Mouse (Mus musculus) embryonic fibroblast, embryonic 13.5 days (primary cell): ENCODE measurements around the gene Tlnrd1. TPM values are rescaled to one million over a fixed set of nuclear protein-coding genes. Genes with fewer than 3 reads are reported as not detected.
A peak's percentile ranks its signal among the peaks of the same experiment; 100 is the strongest.

Experiments used
- H3K27ac ChIP-seq: 2 replicates; pipeline ENCODE4 v1.5.1; 2012; ENCODE audit warnings: low read length, control low read depth, inconsistent platforms; ENCODE audit not compliant: insufficient read depth
- H3K4me1 ChIP-seq: 2 replicates; pipeline ENCODE4 v1.6.1; 2011; ENCODE audit warnings: low read length; ENCODE audit not compliant: control insufficient read depth, insufficient read depth
- H3K4me3 ChIP-seq: 2 replicates; pipeline ENCODE4 v1.5.1; 2011; ENCODE audit warnings: mild to moderate bottlenecking, control low read depth, low read length; ENCODE audit not compliant: insufficient read depth
- CTCF ChIP-seq: IDR thresholded peaks from 2 replicates; pipeline ENCODE4 v1.5.1; 2011; ENCODE audit warnings: mild to moderate bottlenecking, control low read depth, low read length, moderate library complexity, borderline replicate concordance; ENCODE audit not compliant: insufficient read depth
- POLR2A ChIP-seq: IDR thresholded peaks from 2 replicates; pipeline ENCODE4 v1.6.1; 2011; ENCODE audit warnings: low read depth, mild to moderate bottlenecking, control low read depth, low read length, moderate library complexity
- polyA plus RNA-seq: library from polyadenylated mRNA; stranded (reverse); fragments of >200 nt; gene quantifications from 2 replicates; pipeline ENCODE4 v1.2.4, GENCODE M21; 2011; ENCODE audit warnings: low read depth; ENCODE audit not compliant: missing spikeins, insufficient read length

Gene Tlnrd1
- polyA plus RNA-seq, 1 experiment, result 14.1 TPM

DNA sequence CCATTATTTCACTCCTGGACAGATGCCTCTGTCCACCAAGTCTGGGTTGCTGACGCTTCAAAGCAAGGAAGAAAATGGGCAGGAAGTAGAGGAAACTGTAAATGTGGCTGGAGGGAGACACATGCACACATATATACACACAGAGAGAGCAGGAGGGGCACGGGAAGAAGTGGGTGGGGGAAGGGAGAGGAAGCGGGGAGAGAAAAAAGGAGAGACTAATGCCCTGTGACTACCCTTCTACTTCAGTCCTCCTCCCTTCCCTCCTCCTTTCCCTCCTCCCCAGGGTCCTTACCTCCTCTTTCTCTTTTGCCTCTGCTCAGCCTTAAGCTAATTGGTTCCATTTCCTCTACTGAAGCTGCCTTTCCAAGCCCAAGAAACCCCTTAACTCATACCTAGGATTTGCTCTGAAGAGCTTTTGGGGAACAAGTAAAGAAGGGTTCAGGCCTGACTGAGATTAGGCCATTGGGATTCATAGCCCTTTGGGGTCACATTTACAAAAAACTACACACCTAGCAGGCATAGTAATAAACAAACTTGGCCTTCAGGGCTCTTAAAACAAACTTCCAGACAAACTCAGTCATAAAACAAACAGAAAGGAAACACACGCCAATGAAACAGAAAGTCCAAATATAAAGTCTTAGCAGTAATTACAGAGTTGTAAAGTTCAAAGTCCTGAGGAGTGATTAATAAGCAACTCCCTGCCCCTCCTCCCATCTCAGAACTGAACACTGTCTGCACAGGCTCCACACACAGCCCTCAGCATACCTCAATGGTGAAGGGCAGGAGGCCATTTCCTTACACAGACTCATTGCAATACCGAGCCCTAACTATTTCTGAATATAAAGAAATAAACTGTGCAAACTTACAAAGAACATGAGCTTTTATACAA lies 36.7 kb downstream of the Tlnrd1 start:
- Histone ChIP-seq H3K4me3 (no peak overlapping the region), H3K4me1 (no peaks in the 10 kb centered on the region), H3K27ac (no peak overlapping the region)
- TF ChIP-seq POLR2A (no peak), CTCF (no peak)

DNA sequence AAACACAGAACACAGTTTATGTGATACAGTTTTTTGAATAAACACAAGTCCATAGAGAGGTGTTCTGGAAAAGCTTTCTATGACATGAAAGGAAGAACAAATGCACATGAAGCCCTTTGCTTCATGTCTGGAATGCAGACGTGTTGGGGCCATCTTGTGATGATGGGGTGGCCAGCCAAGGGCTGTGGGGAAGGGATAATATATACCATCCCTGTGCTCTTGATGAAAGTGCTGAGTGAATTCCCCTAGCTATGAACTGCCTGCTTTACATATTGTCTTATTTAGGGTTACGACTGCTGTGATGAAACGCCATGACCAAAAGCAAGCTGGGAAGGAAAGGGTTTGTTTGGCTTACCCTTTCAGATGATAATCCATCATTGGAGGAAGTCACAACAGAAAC lies 39.3 kb downstream of the Tlnrd1 start:
- Histone ChIP-seq H3K27ac (no peak overlapping the region), H3K4me3 (no peak overlapping the region), H3K4me1 (no peaks in the 10 kb centered on the region)
- TF ChIP-seq CTCF (no peak), POLR2A (no peak)

DNA sequence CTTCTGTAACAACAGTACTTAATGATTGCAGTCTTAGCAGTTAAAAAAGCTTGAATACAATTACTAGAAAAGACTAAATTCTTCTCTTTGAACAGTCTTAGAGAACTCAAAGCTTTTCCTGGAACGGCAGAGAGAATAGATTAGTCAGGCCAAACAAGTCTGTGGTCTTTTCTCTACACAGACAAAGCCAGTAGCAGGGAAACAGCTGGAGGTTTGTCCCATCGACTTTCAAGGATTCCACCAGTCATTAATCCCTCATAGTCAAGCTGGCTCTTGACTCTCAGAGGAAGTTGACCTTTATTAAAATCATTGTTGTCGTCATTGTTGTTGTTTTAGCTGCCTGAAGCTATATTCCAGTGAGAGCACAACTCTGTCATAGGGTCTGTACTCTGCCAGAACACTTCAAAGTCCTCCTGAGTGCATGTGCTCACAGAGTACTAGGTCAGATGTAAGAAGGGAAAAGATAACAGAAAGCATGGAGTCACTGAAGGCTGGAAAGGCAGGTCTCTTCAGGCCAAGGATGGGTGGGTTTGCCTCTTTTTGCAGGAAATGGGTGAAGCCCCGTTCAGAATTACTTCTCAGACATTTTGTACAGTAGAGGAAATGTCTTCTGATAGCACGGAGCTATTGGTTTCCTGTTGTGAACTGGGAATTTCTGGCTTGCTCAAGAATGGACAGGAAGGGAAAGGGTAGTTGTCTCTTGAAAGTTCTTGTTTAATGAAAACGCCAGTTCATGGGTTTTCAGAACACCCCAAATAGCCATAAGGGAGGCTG lies 41.4 kb downstream of the Tlnrd1 start:
- H3K27ac ChIP-seq, result no peak overlapping the region
- no peak overlapping the region for H3K4me3 ChIP-seq
- H3K4me1 ChIP-seq, result no peaks in the 10 kb centered on the region
- TF ChIP-seq POLR2A, result no peak
- TF ChIP-seq CTCF, result no peak

DNA sequence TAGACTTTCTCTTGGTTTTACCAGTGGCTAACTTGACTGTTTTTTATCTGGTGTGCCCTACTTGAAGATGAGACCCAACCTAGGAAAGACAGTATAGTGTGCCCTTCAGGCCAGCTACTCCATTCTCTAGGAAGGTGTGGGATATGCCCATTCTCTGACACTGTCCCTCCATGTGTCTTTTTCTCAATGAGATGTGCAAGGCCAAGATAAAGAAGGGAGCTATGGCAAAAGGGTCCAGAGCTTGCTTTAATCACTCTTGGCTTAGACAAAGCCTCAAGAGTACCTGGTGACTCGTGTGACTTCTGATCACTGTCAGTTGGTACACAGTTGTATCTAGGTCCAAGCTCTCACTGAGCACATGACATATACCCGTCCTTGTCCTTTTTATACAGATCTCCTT lies 44.0 kb downstream of the Tlnrd1 start:
- no peaks in the 10 kb centered on the region for H3K4me1 ChIP-seq
- no peak overlapping the region for H3K27ac ChIP-seq
- H3K4me3 ChIP-seq, result no peak overlapping the region
- no peak for TF ChIP-seq POLR2A
- TF ChIP-seq CTCF, result no peak

DNA sequence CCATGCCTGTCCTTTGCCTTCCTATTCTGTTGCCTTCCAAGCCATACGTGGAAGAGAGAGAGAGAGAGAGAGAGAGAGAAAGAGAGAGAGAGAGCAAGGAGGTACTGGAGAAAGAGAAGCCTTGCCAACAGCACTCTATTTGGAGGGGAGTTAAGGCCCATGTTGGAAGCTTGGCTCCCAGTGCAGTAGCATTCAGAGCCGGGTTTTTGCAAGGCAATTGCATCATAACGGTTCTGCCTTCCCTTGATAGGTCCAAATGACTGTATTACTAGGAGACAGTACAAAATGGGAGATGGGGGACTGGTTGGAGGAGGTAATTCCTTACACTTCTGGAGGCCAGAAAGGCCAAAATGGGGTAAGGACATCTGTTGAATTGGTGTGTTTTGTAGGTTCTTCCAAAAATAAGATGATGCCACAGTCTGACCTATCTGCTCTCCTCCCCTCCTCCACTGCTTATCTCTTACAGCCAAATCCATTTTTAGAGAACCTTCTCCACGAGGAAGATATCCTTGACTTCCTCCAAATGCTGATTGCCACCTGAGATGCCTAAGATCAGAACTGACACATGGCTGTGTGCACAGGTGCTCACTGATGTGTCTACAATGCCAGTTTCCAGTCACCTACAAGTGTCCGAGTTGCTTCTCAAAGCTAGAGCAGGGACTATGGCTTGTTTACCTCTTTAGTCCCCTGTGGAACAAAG lies 45.4 kb downstream of the Tlnrd1 start:
- TF ChIP-seq POLR2A, result no peak
- no peak for TF ChIP-seq CTCF
- Histone ChIP-seq H3K4me3 (no peak overlapping the region), H3K27ac (peak overlapping the region; percentile 6; the same call in 1 of the 2 replicates), H3K4me1 (no peaks in the 10 kb centered on the region)

Other genes starting within 250 kb of the Tlnrd1 start
- 0.47 TPM in 1 of 2 replicates, not detected in the other for gene Il16, start 138.6 kb downstream of the Tlnrd1 start, polyA plus RNA-seq
- not detected in 2 replicates for gene Cfap161, start 89.4 kb downstream of the Tlnrd1 start, polyA plus RNA-seq
- gene Mesd, start 161 bp upstream of the Tlnrd1 start, polyA plus RNA-seq, result 93.1 and 93.7 TPM in 2 replicates
- 73.5 and 79.0 TPM in 2 replicates for gene Cemip, start 202.2 kb upstream of the Tlnrd1 start, polyA plus RNA-seq